Mouse (Mus musculus): ENCODE data around the gene Fkbp15. TPM values are rescaled to one million over a fixed set of nuclear protein-coding genes. Genes with fewer than 3 reads are reported as not detected.

The Fkbp15 gene
- polyA plus RNA-seq (2012), result 1.4 TPM in 2 replicates

GRCm38 (mm10) chr4:62360088-62360804, at the start of gene Fkbp15, which contains the start of gene Slc31a1:
TSS of gene Fkbp15 (minus strand) at chr4:62360548.
TSS of gene Slc31a1 (plus strand) at chr4:62360727.
- Histone ChIP-seq H3K27me3 (ENCODE audit: control insufficient read depth) (no peaks in the 10 kb centered on the region), H3K4me3 (replicated peaks) (peak within 1 kb of the TSS; percentile 88), H3K9me3 (ENCODE audit: control insufficient read depth, low read length) (no peaks in the 10 kb centered on the region), H3K4me1 (ENCODE audit: control insufficient read depth) (peaks cover 38% of the 10 kb centered on the region), H3K36me3 (ENCODE audit: control insufficient read depth) (peaks cover 22% of the 10 kb centered on the region)
- TF ChIP-seq TAL1 (IDR thresholded peaks at IDR 0.05; ENCODE audit: low read length) (no peak), GATA1 (IDR thresholded peaks at IDR 0.05; ENCODE audit: low read length) (no peak)

- peak overlapping the region; percentile 82 for H3K4me3 ChIP-seq (replicated peaks)
- H3K36me3 ChIP-seq (ENCODE audit: control insufficient read depth), result peaks cover 61% of the 10 kb centered on the region
- no peak for TF ChIP-seq TAL1 (IDR thresholded peaks at IDR 0.05; ENCODE audit: low read length)
- TF ChIP-seq GATA1 (IDR thresholded peaks at IDR 0.05; ENCODE audit: low read length), result no peak
- no peaks in the 10 kb centered on the region for H3K27me3 ChIP-seq (ENCODE audit: control insufficient read depth)
- H3K4me1 ChIP-seq (ENCODE audit: control insufficient read depth), result peaks cover 45% of the 10 kb centered on the region
- H3K9me3 ChIP-seq (ENCODE audit: control insufficient read depth, low read length), result no peaks in the 10 kb centered on the region
Observed at GRCm38 (mm10) chr4:62409615-62410014, 49.3 kb upstream of the Fkbp15 start.

- Histone ChIP-seq H3K9me3 (ENCODE audit: control insufficient read depth, low read length) (no peaks in the 10 kb centered on the region), H3K4me3 (replicated peaks) (peak within 1 kb of the TSS; percentile 82), H3K27me3 (ENCODE audit: control insufficient read depth) (no peaks in the 10 kb centered on the region), H3K36me3 (ENCODE audit: control insufficient read depth) (peaks cover 61% of the 10 kb centered on the region), H3K4me1 (ENCODE audit: control insufficient read depth) (peaks cover 47% of the 10 kb centered on the region)
- TF ChIP-seq GATA1 (IDR thresholded peaks at IDR 0.05; ENCODE audit: low read length) (no peak), TAL1 (IDR thresholded peaks at IDR 0.05; ENCODE audit: low read length) (no peak)
Observed at GRCm38 (mm10) chr4:62408601-62409282, 48.4 kb upstream of the Fkbp15 start, which contains the start of the genes Cdc26 and Prpf4. TSS of gene Cdc26 (minus strand) at chr4:62408642. TSS of gene Prpf4 (plus strand) at chr4:62408797.

GRCm38 (mm10) chr4:62407730-62408582, 47.6 kb upstream of the Fkbp15 start:
- peaks cover 59% of the 10 kb centered on the region for H3K36me3 ChIP-seq (ENCODE audit: control insufficient read depth)
- no peak for TF ChIP-seq GATA1 (IDR thresholded peaks at IDR 0.05; ENCODE audit: low read length)
- TF ChIP-seq TAL1 (IDR thresholded peaks at IDR 0.05; ENCODE audit: low read length), result no peak
- no peaks in the 10 kb centered on the region for H3K9me3 ChIP-seq (ENCODE audit: control insufficient read depth, low read length)
- H3K27me3 ChIP-seq (ENCODE audit: control insufficient read depth), result no peaks in the 10 kb centered on the region
- H3K4me3 ChIP-seq (replicated peaks), result peak overlapping the region; percentile 82
- peaks cover 47% of the 10 kb centered on the region for H3K4me1 ChIP-seq (ENCODE audit: control insufficient read depth)

GRCm38 (mm10) chr4:62406133-62406532, 45.8 kb upstream of the Fkbp15 start:
- H3K27me3 ChIP-seq (ENCODE audit: control insufficient read depth), result no peaks in the 10 kb centered on the region
- peaks cover 35% of the 10 kb centered on the region for H3K4me1 ChIP-seq (ENCODE audit: control insufficient read depth)
- H3K4me3 ChIP-seq (replicated peaks), result no peak overlapping the region
- H3K36me3 ChIP-seq (ENCODE audit: control insufficient read depth), result peaks cover 59% of the 10 kb centered on the region
- no peaks in the 10 kb centered on the region for H3K9me3 ChIP-seq (ENCODE audit: control insufficient read depth, low read length)
- TF ChIP-seq GATA1 (IDR thresholded peaks at IDR 0.05; ENCODE audit: low read length), result no peak
- no peak for TF ChIP-seq TAL1 (IDR thresholded peaks at IDR 0.05; ENCODE audit: low read length)

GRCm38 (mm10) chr4:62398956-62399355, 38.6 kb upstream of the Fkbp15 start:
- Histone ChIP-seq H3K27me3 (ENCODE audit: control insufficient read depth) (no peaks in the 10 kb centered on the region), H3K36me3 (ENCODE audit: control insufficient read depth) (peaks cover 91% of the 10 kb centered on the region), H3K4me3 (replicated peaks) (no peak overlapping the region), H3K9me3 (ENCODE audit: control insufficient read depth, low read length) (no peaks in the 10 kb centered on the region), H3K4me1 (ENCODE audit: control insufficient read depth) (peaks cover 6% of the 10 kb centered on the region)
- TF ChIP-seq TAL1 (IDR thresholded peaks at IDR 0.05; ENCODE audit: low read length), result no peak
- TF ChIP-seq GATA1 (IDR thresholded peaks at IDR 0.05; ENCODE audit: low read length), result no peak

GRCm38 (mm10) chr4:62397616-62398365, 37.4 kb upstream of the Fkbp15 start:
- Histone ChIP-seq H3K4me3 (replicated peaks) (no peak overlapping the region), H3K9me3 (ENCODE audit: control insufficient read depth, low read length) (no peaks in the 10 kb centered on the region), H3K4me1 (ENCODE audit: control insufficient read depth) (peaks cover 6% of the 10 kb centered on the region), H3K36me3 (ENCODE audit: control insufficient read depth) (peaks cover 89% of the 10 kb centered on the region), H3K27me3 (ENCODE audit: control insufficient read depth) (no peaks in the 10 kb centered on the region)
- no peak for TF ChIP-seq TAL1 (IDR thresholded peaks at IDR 0.05; ENCODE audit: low read length)
- TF ChIP-seq GATA1 (IDR thresholded peaks at IDR 0.05; ENCODE audit: low read length), result no peak

- H3K4me3 ChIP-seq (replicated peaks), result no peak overlapping the region
- no peaks in the 10 kb centered on the region for H3K9me3 ChIP-seq (ENCODE audit: control insufficient read depth, low read length)
- H3K36me3 ChIP-seq (ENCODE audit: control insufficient read depth), result peaks cover 89% of the 10 kb centered on the region
- TF ChIP-seq TAL1 (IDR thresholded peaks at IDR 0.05; ENCODE audit: low read length), result no peak
- TF ChIP-seq GATA1 (IDR thresholded peaks at IDR 0.05; ENCODE audit: low read length), result no peak
- peaks cover 6% of the 10 kb centered on the region for H3K4me1 ChIP-seq (ENCODE audit: control insufficient read depth)
- no peaks in the 10 kb centered on the region for H3K27me3 ChIP-seq (ENCODE audit: control insufficient read depth)
Observed at GRCm38 (mm10) chr4:62395806-62396205, 35.5 kb upstream of the Fkbp15 start.
